Mouse (Mus musculus) spleen, postnatal 0 days (tissue): ENCODE results near the gene Il17a. TPM values are rescaled to one million over a fixed set of nuclear protein-coding genes. Genes with fewer than 3 reads are reported as not detected.

Source experiments
- microRNA counts: library from miRNA; unstranded; fragments of <30 nt; microRNA quantifications from one replicate; lab custom pipeline; 2015
- polyA plus RNA-seq: library from polyadenylated mRNA; unstranded; fragments of >200 nt; fragmentation: Nextera tagmentation; extraction: Ambion mirVana; gene quantifications from 2 replicates; pipeline ENCODE4 v1.2.1, GENCODE M21; 2015

Il17a gene
- polyA plus RNA-seq: not detected in 2 replicates

DNA sequence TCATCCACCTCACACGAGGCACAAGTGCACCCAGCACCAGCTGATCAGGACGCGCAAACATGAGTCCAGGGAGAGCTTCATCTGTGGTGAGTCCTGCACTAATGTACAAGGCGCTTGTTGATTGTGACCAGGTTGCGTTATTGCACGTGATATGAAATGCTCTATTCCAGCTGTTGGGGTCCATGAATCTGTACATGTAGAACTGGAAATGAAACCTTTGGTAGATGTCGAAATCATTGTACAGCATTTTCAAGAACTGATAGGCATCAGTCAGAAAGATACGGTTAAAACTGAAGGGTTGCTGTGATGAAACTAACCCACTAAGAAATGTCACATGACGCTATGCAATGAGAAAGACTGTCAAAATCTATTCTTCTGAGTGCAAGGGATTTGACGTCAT, at the start of gene Il17a:
Gene Il17a (plus strand): TSS at position 3 of the 400 bp plus-strand sequence.

MicroRNA genes within 50 kb of the gene (microRNA counts, 519-probe panel; counts per million panel counts)
- 88.3 counts per million for microRNA mmu-miR-133b (lab: Ali Mortazavi, UCI)

Other genes with a start within 250 kb of the Il17a start
- gene Pkhd1, start 112.8 kb upstream of the Il17a start, polyA plus RNA-seq: 0.01 TPM in 1 of 2 replicates, not detected in the other
- gene Il17f, start 59.7 kb downstream of the Il17a start, polyA plus RNA-seq: 0.28 and 0.29 TPM in 2 replicates
- 143 and 169 TPM in 2 replicates for gene Mcm3, start 89.4 kb downstream of the Il17a start, polyA plus RNA-seq
- 0.61 and 0.85 TPM in 2 replicates for gene Paqr8, start 159.7 kb downstream of the Il17a start, polyA plus RNA-seq
- gene Efhc1, start 220.7 kb downstream of the Il17a start, polyA plus RNA-seq: 0.45 and 0.46 TPM in 2 replicates